Mouse (Mus musculus) bone marrow, adult 2 months (tissue): Measurements from ENCODE around the gene Mboat2.

Experiments
- CTCF ChIP-seq: fragments of 200-500 bp; IDR thresholded peaks from 2 replicates; pipeline ENCODE4 v1.5.1; 2011; ENCODE audit warnings: low read length, control low read depth; ENCODE audit not compliant: control insufficient read depth, insufficient read depth
- POLR2A ChIP-seq: fragments of 200-500 bp; IDR thresholded peaks from 2 replicates; pipeline ENCODE4 v1.6.1; 2011; ENCODE audit warnings: low read depth, mild to moderate bottlenecking, control low read depth, low read length, borderline replicate concordance; ENCODE audit not compliant: control insufficient read depth

DNA sequence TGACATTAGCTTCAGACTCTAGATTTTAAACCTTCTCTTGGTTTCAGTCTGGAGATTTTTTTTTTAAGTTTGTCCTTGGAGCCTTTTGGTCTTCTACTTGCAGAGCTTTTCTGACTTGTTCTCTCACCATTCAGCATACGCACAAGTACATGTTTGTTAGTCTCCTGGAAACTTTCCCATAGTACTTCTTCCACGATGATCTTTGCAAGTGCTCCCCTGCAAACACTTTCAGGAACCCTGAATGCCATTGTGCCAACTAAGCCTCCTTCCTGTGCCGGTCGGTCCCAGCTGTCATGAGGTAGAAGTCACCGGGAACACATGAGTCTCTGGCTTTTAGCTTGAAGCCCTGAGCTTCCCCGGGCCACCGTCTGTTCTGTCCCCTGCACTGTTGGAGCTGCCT is 79.0 kb downstream of the Mboat2 start:
- TF ChIP-seq CTCF (no peak), POLR2A (no peak)
